Mouse (Mus musculus): ENCODE measurements around the gene Wdr47. TPM values are rescaled to one million over a fixed set of nuclear protein-coding genes. Genes with fewer than 3 reads are reported as not detected.

Gene Wdr47
- total RNA-seq, 2 experiments from 2014 or later: 125 to 127 TPM

Small RNA genes within 50 kb of the gene (microRNA-seq; reads per million reads assigned to microRNA genes)
- gene Gm22860: 0 reads per million in 2 experiments

Other genes with a start within 250 kb of the Wdr47 start
- gene Mybphl, start 226.4 kb upstream of the Wdr47 start, total RNA-seq (2021): under 1 TPM in 1 of 2 experiments, not detected in 1; 0.94 TPM
- gene Psrc1, start 207.4 kb upstream of the Wdr47 start, total RNA-seq (2021): 10 to 100 TPM; 12.6 to 12.9 TPM
- gene Celsr2, start 175.7 kb upstream of the Wdr47 start, total RNA-seq (2021): 100 to 1,000 TPM; 184 to 194 TPM
- 100 to 1,000 TPM; 199 to 200 TPM for gene Sars, start 146.1 kb upstream of the Wdr47 start, total RNA-seq (2021)
- 1 to 10 TPM; 2.0 to 2.9 TPM for gene 1700013F07Rik, start 57.1 kb upstream of the Wdr47 start, total RNA-seq (2021)
- gene 5330417C22Rik, start 54.7 kb upstream of the Wdr47 start, total RNA-seq (2021): 10 to 100 TPM; 17.1 to 19.7 TPM
- 10 to 100 TPM; 44.4 to 45.3 TPM for gene Tmem167b, start 28.8 kb upstream of the Wdr47 start, total RNA-seq (2021)
- 10 to 100 TPM; 37.0 to 43.6 TPM for gene Taf13, start 19.6 kb upstream of the Wdr47 start, total RNA-seq (2021)
- gene Clcc1, start 62.6 kb downstream of the Wdr47 start, total RNA-seq (2021): 10 to 100 TPM; 24.3 to 25.2 TPM
- gene Gpsm2, start 131.0 kb downstream of the Wdr47 start, total RNA-seq (2021): 10 to 100 TPM; 16.1 to 18.0 TPM
- under 1 TPM in 1 of 2 experiments, not detected in 1; 0.14 TPM for gene Aknad1, start 148.4 kb downstream of the Wdr47 start, total RNA-seq (2021)
- 10 to 100 TPM; 26.7 to 33.5 TPM for gene Stxbp3, start 249.2 kb downstream of the Wdr47 start, total RNA-seq (2021)

Measured in layer of hippocampus, postnatal 14 days (tissue).